In genomic region chr19:44903343-44904000, GRCm38 (mm10) we compare ENCODE assay signal across 31 mouse cellular contexts. TPM values are rescaled to one million over a fixed set of nuclear protein-coding genes. Genes with fewer than 3 reads are reported as not detected.
DNase-seq lines count a peak whose midpoint lies in the region; ATAC-seq lines count a peak whose summit lies in the region.
"Had no signal": no experiment of that assay in that cellular context is flagged by ENCODE, and none has a peak within 500 bp of the region (broad histone marks: within the 10 kb centered on the region; RNA-seq: fewer than 3 reads in every experiment).

No protein-coding gene starts in this region.

- no peaks in the 10 kb centered on the region for H3K9me3 ChIP-seq in kidney, embryonic 16.5 days (ENCODE audit: low read length)
- H3K9me3 ChIP-seq in intestine, embryonic 15.5 days, result no peaks in the 10 kb centered on the region
- H3K9me3 ChIP-seq in stomach, embryonic 16.5 days (replicated peaks; ENCODE audit: control insufficient read depth, low read length), result no peaks in the 10 kb centered on the region
- H3K9me3 ChIP-seq: embryonic facial prominence, embryonic 13.5 days; forebrain, embryonic 12.5 days; G1E; hindbrain, embryonic 13.5 days; liver, embryonic 15.5 days; midbrain, embryonic 10.5 days; midbrain, embryonic 15.5 days; neural tube, embryonic 15.5 days had no signal

- peak overlapping the region; percentile 85 for H3K27ac ChIP-seq in kidney, embryonic 16.5 days (ENCODE audit: low read length)
- peak overlapping the region; percentile 72 for H3K27ac ChIP-seq in intestine, embryonic 15.5 days
- peak overlapping the region; percentile 75 for H3K27ac ChIP-seq in stomach, embryonic 16.5 days (ENCODE audit: low read length)
- H3K27ac ChIP-seq: embryonic facial prominence, embryonic 13.5 days; forebrain, embryonic 12.5 days; hindbrain, embryonic 13.5 days; liver, embryonic 15.5 days; midbrain, embryonic 15.5 days; neural tube, embryonic 15.5 days had no signal

- no peak overlapping the region for H3K4me3 ChIP-seq in kidney, embryonic 16.5 days (ENCODE audit: low read length)
- no peak overlapping the region for H3K4me3 ChIP-seq in intestine, embryonic 15.5 days (replicated peaks)
- H3K4me3 ChIP-seq in stomach, embryonic 16.5 days (replicated peaks; ENCODE audit: low read length), result no peak overlapping the region
- H3K4me3 ChIP-seq: embryonic facial prominence, embryonic 13.5 days; erythroblast, embryonic 14.5 days; forebrain, embryonic 12.5 days; hindbrain, embryonic 13.5 days; liver, embryonic 15.5 days; midbrain, embryonic 10.5 days; midbrain, embryonic 15.5 days; neural tube, embryonic 15.5 days had no signal

- peak; percentile 82 for DNase-seq in heart, adult 11 months
- no peak for DNase-seq in heart, adult 9 months (ENCODE audit: low spot score in 2 of 2)
- DNase-seq in kidney, postnatal 14 days, result no peak
- DNase-seq in spleen, postnatal 10 days (ENCODE audit: low spot score in 2 of 2), result no peak
- DNase-seq: adrenal gland, postnatal 10 days; cerebellum, adult 9-10 months; cerebellum, postnatal 36 days; gastrocnemius, postnatal 10 days; heart, postnatal 4 days; kidney, adult 9 months; layer of hippocampus, adult 9-11 months; lung, embryonic 14.5 days; lung, postnatal 14 days; retina, postnatal 1 day; right cerebral cortex, postnatal 14 days; thymus, adult 18-20 months; thymus, postnatal 25 days had no signal

- ATAC-seq in kidney, embryonic 16.5 days (ENCODE audit: low FRiP score, low TSS enrichment), result peak; percentile 52; the same call in 1 of the 2 replicates
- no peak for ATAC-seq in intestine, embryonic 15.5 days
- no peak for ATAC-seq in stomach, embryonic 16.5 days (ENCODE audit: insufficient read depth, low FRiP score)
- ATAC-seq: midbrain, embryonic 15.5 days; Patski had no signal

- H3K27me3 ChIP-seq in kidney, embryonic 16.5 days (ENCODE audit: insufficient read depth, low read length), result no peaks in the 10 kb centered on the region
- no peaks in the 10 kb centered on the region for H3K27me3 ChIP-seq in intestine, embryonic 15.5 days (replicated peaks)
- H3K27me3 ChIP-seq in stomach, embryonic 16.5 days (ENCODE audit: control insufficient read depth, insufficient read depth, low read length), result no peaks in the 10 kb centered on the region
- H3K27me3 ChIP-seq: embryonic facial prominence, embryonic 13.5 days; midbrain, embryonic 15.5 days; neural tube, embryonic 15.5 days; Patski had no signal

- H3K4me2 ChIP-seq in kidney, embryonic 16.5 days (replicated peaks; ENCODE audit: low read depth, low read length), result no peak overlapping the region
- no peak overlapping the region for H3K4me2 ChIP-seq in intestine, embryonic 15.5 days (replicated peaks)
- H3K4me2 ChIP-seq in stomach, embryonic 16.5 days (ENCODE audit: low read depth, low read length), result no peak overlapping the region
- H3K4me2 ChIP-seq: embryonic facial prominence, embryonic 13.5 days; forebrain, embryonic 12.5 days; heart, embryonic 11.5 days; hindbrain, embryonic 13.5 days; liver, embryonic 15.5 days; lung, embryonic 14.5 days; midbrain, embryonic 15.5 days; neural tube, embryonic 15.5 days had no signal

- peaks cover 94% of the 10 kb centered on the region for H3K4me1 ChIP-seq in kidney, embryonic 16.5 days (ENCODE audit: insufficient read depth, low read length)
- H3K4me1 ChIP-seq in intestine, embryonic 15.5 days (replicated peaks), result peaks cover 61% of the 10 kb centered on the region
- peaks cover 40% of the 10 kb centered on the region for H3K4me1 ChIP-seq in stomach, embryonic 16.5 days (ENCODE audit: control insufficient read depth, insufficient read depth, low read length)

- 24% methylated on average over 6 of the region's 6 CpGs for WGBS in kidney, embryonic 16.5 days
- WGBS in intestine, embryonic 15.5 days, result 63% methylated on average over 6 of the region's 6 CpGs
- WGBS in stomach, embryonic 16.5 days, result 67% methylated on average over 6 of the region's 6 CpGs

- H3K36me3 ChIP-seq in kidney, embryonic 16.5 days (ENCODE audit: insufficient read depth, low read length), result no peaks in the 10 kb centered on the region
- no peaks in the 10 kb centered on the region for H3K36me3 ChIP-seq in intestine, embryonic 15.5 days
- H3K36me3 ChIP-seq in stomach, embryonic 16.5 days (ENCODE audit: control insufficient read depth, insufficient read depth, low read length), result no peaks in the 10 kb centered on the region
- H3K36me3 ChIP-seq: embryonic facial prominence, embryonic 13.5 days; forebrain, embryonic 12.5 days; G1E; hindbrain, embryonic 13.5 days; liver, embryonic 15.5 days; midbrain, embryonic 10.5 days; midbrain, embryonic 15.5 days; neural tube, embryonic 15.5 days had no signal

- no peak overlapping the region for H3K9ac ChIP-seq in kidney, embryonic 16.5 days (replicated peaks; ENCODE audit: low read length)
- no peak overlapping the region for H3K9ac ChIP-seq in intestine, embryonic 15.5 days
- no peak overlapping the region; the same call in 1 of the 2 replicates for H3K9ac ChIP-seq in stomach, embryonic 16.5 days (ENCODE audit: low read length)
- H3K9ac ChIP-seq: embryonic facial prominence, embryonic 13.5 days; forebrain, embryonic 12.5 days; hindbrain, embryonic 13.5 days; liver, embryonic 15.5 days; lung, embryonic 14.5 days; midbrain, embryonic 15.5 days; neural tube, embryonic 15.5 days had no signal

RNA-seq across cellular contexts. Expression of gene Slf2, which starts 27.5 kb away (rescaled TPM):
- 38.7 and 46.0 TPM in 2 replicates for polyA plus RNA-seq in kidney, embryonic 16.5 days (2015; fragmentation: Nextera tagmentation; extraction: Ambion mirVana)
- 31.9 and 33.9 TPM in 2 replicates for polyA plus RNA-seq in intestine, embryonic 15.5 days (2015; fragmentation: Nextera tagmentation; extraction: Ambion mirVana)
- 31.3 and 31.4 TPM in 2 replicates for polyA plus RNA-seq in stomach, embryonic 16.5 days (2015; fragmentation: Nextera tagmentation; extraction: Ambion mirVana)
